In the genomic region with DNA sequence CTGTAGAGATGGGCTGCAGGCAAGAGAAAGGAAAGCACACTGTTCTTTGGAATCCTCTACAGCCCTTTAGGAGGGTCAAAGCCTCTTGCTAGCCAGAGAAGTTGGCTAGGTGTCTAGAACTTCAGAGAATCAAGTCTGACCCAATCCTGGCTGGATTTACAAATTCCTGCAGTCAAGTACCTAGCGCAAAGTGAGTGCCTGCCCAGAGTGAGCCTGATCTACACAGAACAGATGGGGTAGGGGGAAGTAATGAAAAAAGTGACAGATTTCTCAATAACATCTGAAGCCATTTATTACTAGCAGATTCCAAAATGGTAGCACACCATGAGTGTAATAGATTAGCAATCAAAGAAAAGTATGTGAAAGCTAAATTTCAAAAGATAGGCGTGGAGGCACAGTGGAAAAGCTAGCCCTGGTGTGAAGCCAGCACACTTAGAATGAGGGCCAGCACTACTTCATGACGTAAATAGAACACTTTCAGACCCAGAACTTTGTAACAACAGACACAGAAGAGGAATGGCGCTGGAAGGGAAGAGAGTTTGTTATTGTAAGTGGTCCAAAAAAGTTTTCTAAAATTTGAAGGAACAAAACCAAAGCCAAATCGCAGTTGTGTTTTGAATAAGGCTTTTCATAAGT, we compare ENCODE assay signal across 23 mouse cellular contexts.
DNase-seq lines count a peak whose midpoint lies in the region; ATAC-seq and TF ChIP-seq lines count a peak whose summit lies in the region.
"Had no signal": no experiment of that assay in that cellular context is flagged by ENCODE, and none has a peak within 500 bp of the region (broad histone marks: within the 10 kb centered on the region; RNA-seq: fewer than 3 reads in every experiment).

No protein-coding gene starts in this region.

- H3K9ac ChIP-seq in forebrain, postnatal 0 days: no peak overlapping the region
- H3K9ac ChIP-seq: embryonic facial prominence, embryonic 13.5 days; heart, embryonic 12.5 days; hindbrain, embryonic 12.5 days; neural tube, embryonic 15.5 days had no signal

- TF ChIP-seq CTCF in forebrain, postnatal 0 days (IDR thresholded peaks at IDR 0.05; ENCODE audit: low read depth): no peak

- 68% methylated on average over 5 of the region's 5 CpGs for WGBS in forebrain, postnatal 0 days
- 92% methylated on average over 5 of the region's 5 CpGs for WGBS in forebrain, embryonic 10.5 days
- 87% methylated on average over 5 of the region's 5 CpGs for WGBS in embryonic facial prominence, embryonic 10.5 days

- DNase-seq in forebrain, postnatal 0 days: peak; percentile 64
- no peak for DNase-seq in forebrain, embryonic 10.5 days (ENCODE audit: extremely low spot score, low spot score)
- DNase-seq in heart, postnatal 10 days: peak; percentile 4 to 11
- no peak for DNase-seq in heart, adult 8-10 months (ENCODE audit: low spot score)
- DNase-seq in fibroblast of lung, adult 2 months (ENCODE audit: low read depth): peak; percentile 23
- DNase-seq in lung, postnatal 25 days (ENCODE audit: low spot score): peak; percentile 18
- no peak for DNase-seq in embryonic facial prominence, embryonic 10.5 days (ENCODE audit: low spot score)
- no peak for DNase-seq in frontal cortex, postnatal 36 days (ENCODE audit: low spot score in 2 of 2)
- DNase-seq: cerebellum, adult 18-20 months; cerebellum, postnatal 25 days; heart, postnatal 14 days; kidney, postnatal 25 days; liver; thymus, postnatal 36 days had no signal

- H3K36me3 ChIP-seq in forebrain, postnatal 0 days (ENCODE audit: insufficient read depth): no peaks in the 10 kb centered on the region
- H3K36me3 ChIP-seq in forebrain, embryonic 10.5 days (replicated peaks): peaks cover 3% of the 10 kb centered on the region; the same call in 1 of the 2 replicates
- no peaks in the 10 kb centered on the region for H3K36me3 ChIP-seq in embryonic facial prominence, embryonic 10.5 days (replicated peaks)
- H3K36me3 ChIP-seq: embryonic facial prominence, embryonic 13.5 days; heart, embryonic 12.5 days; hindbrain, embryonic 12.5 days; limb, embryonic 10.5 days; neural tube, embryonic 15.5 days had no signal

- no peak overlapping the region for H3K4me2 ChIP-seq in forebrain, postnatal 0 days (ENCODE audit: low read depth)
- H3K4me2 ChIP-seq: embryonic facial prominence, embryonic 13.5 days; heart, embryonic 12.5 days; hindbrain, embryonic 12.5 days; midbrain, embryonic 11.5 days; neural tube, embryonic 15.5 days had no signal

- ATAC-seq in forebrain, postnatal 0 days: peak; percentile 74
- ATAC-seq: intestine, postnatal 0 days had no signal

- no peaks in the 10 kb centered on the region for H3K9me3 ChIP-seq in forebrain, postnatal 0 days (ENCODE audit: low read length)
- peaks cover 10% of the 10 kb centered on the region; the same call in 1 of the 2 replicates for H3K9me3 ChIP-seq in forebrain, embryonic 10.5 days
- no peaks in the 10 kb centered on the region for H3K9me3 ChIP-seq in embryonic facial prominence, embryonic 10.5 days
- H3K9me3 ChIP-seq: embryonic facial prominence, embryonic 13.5 days; heart, embryonic 12.5 days; hindbrain, embryonic 12.5 days; limb, embryonic 10.5 days; neural tube, embryonic 15.5 days had no signal

- H3K4me1 ChIP-seq in forebrain, postnatal 0 days (ENCODE audit: insufficient read depth): no peaks in the 10 kb centered on the region
- no peaks in the 10 kb centered on the region for H3K4me1 ChIP-seq in forebrain, embryonic 10.5 days
- no peaks in the 10 kb centered on the region for H3K4me1 ChIP-seq in embryonic facial prominence, embryonic 10.5 days
- H3K4me1 ChIP-seq: embryonic facial prominence, embryonic 13.5 days; heart, embryonic 12.5 days; hindbrain, embryonic 12.5 days; limb, embryonic 10.5 days; neural tube, embryonic 15.5 days had no signal

- no peaks in the 10 kb centered on the region for H3K27me3 ChIP-seq in forebrain, postnatal 0 days (ENCODE audit: insufficient read depth, low read length)
- H3K27me3 ChIP-seq in forebrain, embryonic 10.5 days (ENCODE audit: poor library complexity, severe bottlenecking): no peaks in the 10 kb centered on the region
- no peaks in the 10 kb centered on the region for H3K27me3 ChIP-seq in embryonic facial prominence, embryonic 10.5 days (replicated peaks; ENCODE audit: low read depth, poor library complexity, severe bottlenecking)
- H3K27me3 ChIP-seq: embryonic facial prominence, embryonic 13.5 days; heart, embryonic 12.5 days; hindbrain, embryonic 12.5 days; neural tube, embryonic 15.5 days had no signal

- no peak overlapping the region for H3K4me3 ChIP-seq in forebrain, postnatal 0 days (ENCODE audit: low read depth, low read length)
- H3K4me3 ChIP-seq in forebrain, embryonic 10.5 days: no peak overlapping the region
- H3K4me3 ChIP-seq in embryonic facial prominence, embryonic 10.5 days: no peak overlapping the region
- H3K4me3 ChIP-seq: embryonic facial prominence, embryonic 13.5 days; erythroblast, embryonic 14.5 days; heart, embryonic 12.5 days; hindbrain, embryonic 12.5 days; layer of hippocampus, adult 2 months; limb, embryonic 10.5 days; neural tube, embryonic 15.5 days had no signal

- no peak overlapping the region for H3K27ac ChIP-seq in forebrain, postnatal 0 days (ENCODE audit: low read depth, low read length)
- H3K27ac ChIP-seq in forebrain, embryonic 10.5 days: no peak overlapping the region
- H3K27ac ChIP-seq in embryonic facial prominence, embryonic 10.5 days (replicated peaks): no peak overlapping the region
- H3K27ac ChIP-seq: embryonic facial prominence, embryonic 13.5 days; hindbrain, embryonic 12.5 days; layer of hippocampus, adult 2 months; limb, embryonic 10.5 days; neural tube, embryonic 15.5 days had no signal

- intact Hi-C loops in heart, postnatal 10 days (cut with DNase I): no loop called here

Comparison
In these comparisons a context has a peak if more than half of its experiments do, and no peak if none do; other contexts are left out.
1. DNase-seq: peak in forebrain, postnatal 0 days (single experiment), heart, postnatal 10 days (2 of 2), fibroblast of lung, adult 2 months (single experiment) and lung, postnatal 25 days (single experiment); none in forebrain, embryonic 10.5 days (single experiment), heart, adult 8-10 months (single experiment), embryonic facial prominence, embryonic 10.5 days (single experiment) and frontal cortex, postnatal 36 days (0 of 2).